Mouse (Mus musculus) small intestine, adult 2 months (tissue): ENCODE results near the gene Nuak1. TPM values are rescaled to one million over a fixed set of nuclear protein-coding genes. Genes with fewer than 3 reads are reported as not detected.

ENCODE experiments used
- H3K27ac ChIP-seq: fragments of 200-500 bp; 2 replicates; pipeline ENCODE4 v1.5.1; 2012; ENCODE audit warnings: low read depth, low read length, control low read depth, inconsistent platforms; ENCODE audit not compliant: insufficient read depth
- H3K27me3 ChIP-seq: fragments of 200-500 bp; 2 replicates; pipeline ENCODE4 v1.6.1; 2012; ENCODE audit warnings: mild to moderate bottlenecking, moderate library complexity, low read length, inconsistent platforms; ENCODE audit not compliant: control insufficient read depth, insufficient read depth
- H3K36me3 ChIP-seq: fragments of 200-500 bp; 2 replicates; pipeline ENCODE4 v1.6.1; 2012; ENCODE audit warnings: mild to moderate bottlenecking, low read length, control low read depth, inconsistent platforms; ENCODE audit not compliant: control insufficient read depth, insufficient read depth
- H3K4me1 ChIP-seq: fragments of 200-500 bp; 2 replicates; pipeline ENCODE4 v1.6.1; 2012; ENCODE audit warnings: low read length, inconsistent platforms, mixed read lengths; ENCODE audit not compliant: control insufficient read depth, insufficient read depth, insufficient read length
- H3K4me3 ChIP-seq: fragments of 200-500 bp; 2 replicates; pipeline ENCODE4 v1.5.1; 2012; ENCODE audit warnings: low read depth, mild to moderate bottlenecking, control low read depth, inconsistent platforms, low read length, moderate library complexity
- CTCF ChIP-seq: fragments of 200-500 bp; IDR thresholded peaks from 2 replicates; pipeline ENCODE4 v1.5.1; 2012; ENCODE audit warnings: low read depth, mild to moderate bottlenecking, control low read depth, inconsistent platforms, low read length, moderate library complexity, mixed read lengths; ENCODE audit not compliant: insufficient replicate concordance, insufficient read length; ENCODE audit errors: extremely low read depth
- POLR2A ChIP-seq: fragments of 200-500 bp; IDR thresholded peaks from 2 replicates; pipeline ENCODE4 v1.6.1; 2012; ENCODE audit warnings: low read depth, mild to moderate bottlenecking, control low read depth, inconsistent platforms, low read length, moderate library complexity
- WGBS: fragments of 180-500 bp; shearing (Covaris S2); methylation state at CpG from one replicate; pipeline ENCODE4 v1.1.7; 2018; 5-methylcytosine and 5-hydroxymethylcytosine counted together
- polyA plus RNA-seq: library from polyadenylated mRNA; depleted of rRNA; stranded (reverse); fragments of >200 nt; gene quantifications from 2 replicates; pipeline ENCODE4 v1.2.3, GENCODE M21; 2012

The Nuak1 gene
- polyA plus RNA-seq, 1 experiment: 2.7 TPM

- H3K27ac ChIP-seq: no peak overlapping the region
- peaks cover under 1% of the 10 kb centered on the region; the same call in 1 of the 2 replicates for H3K4me1 ChIP-seq
- 78% methylated on average over 12 of the region's 12 CpGs for WGBS
- TF ChIP-seq POLR2A (no peak), CTCF (no peak)
- no peaks in the 10 kb centered on the region for H3K27me3 ChIP-seq
- no peaks in the 10 kb centered on the region for H3K36me3 ChIP-seq
- H3K4me3 ChIP-seq: no peak overlapping the region
Measured at GRCm38 (mm10) chr10:84393881-84394280, 46.5 kb downstream of the Nuak1 start.

DNA sequence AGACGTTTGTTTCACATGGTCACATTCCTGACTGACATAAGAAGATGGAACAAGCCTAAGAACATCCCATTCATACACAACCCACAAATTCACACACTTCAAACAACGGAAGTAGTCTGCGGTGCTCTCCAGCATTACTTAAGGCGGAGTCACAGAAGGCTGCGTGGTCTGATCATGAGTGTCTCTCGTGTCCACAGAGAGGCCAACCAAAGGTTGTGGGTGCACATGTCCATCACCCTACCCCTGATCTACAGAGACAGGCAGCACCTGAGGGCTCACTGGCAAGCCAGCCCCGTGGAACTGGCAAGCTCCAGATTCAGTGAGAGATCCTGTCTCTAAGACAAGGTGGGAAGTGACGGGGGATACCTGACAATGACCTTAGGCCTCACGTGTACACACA lies 47.0 kb downstream of the Nuak1 start:
- peaks cover 5% of the 10 kb centered on the region; the same call in 1 of the 2 replicates for H3K4me1 ChIP-seq
- no peaks in the 10 kb centered on the region for H3K36me3 ChIP-seq
- H3K4me3 ChIP-seq: no peak overlapping the region
- H3K27me3 ChIP-seq: no peaks in the 10 kb centered on the region
- 73% methylated on average over 9 of the region's 9 CpGs for WGBS
- no peak overlapping the region for H3K27ac ChIP-seq
- no peak for TF ChIP-seq POLR2A
- no peak for TF ChIP-seq CTCF

GRCm38 (mm10) chr10:84392723-84393081 lies 47.7 kb downstream of the Nuak1 start:
- H3K27ac ChIP-seq: peak overlapping the region; percentile 15; the same call in 1 of the 2 replicates
- no peak overlapping the region for H3K4me3 ChIP-seq
- H3K27me3 ChIP-seq: no peaks in the 10 kb centered on the region
- peaks cover 5% of the 10 kb centered on the region; the same call in 1 of the 2 replicates for H3K4me1 ChIP-seq
- H3K36me3 ChIP-seq: no peaks in the 10 kb centered on the region
- WGBS: 80% methylated on average over 3 of the region's 3 CpGs
- TF ChIP-seq POLR2A (no peak), CTCF (no peak)

DNA sequence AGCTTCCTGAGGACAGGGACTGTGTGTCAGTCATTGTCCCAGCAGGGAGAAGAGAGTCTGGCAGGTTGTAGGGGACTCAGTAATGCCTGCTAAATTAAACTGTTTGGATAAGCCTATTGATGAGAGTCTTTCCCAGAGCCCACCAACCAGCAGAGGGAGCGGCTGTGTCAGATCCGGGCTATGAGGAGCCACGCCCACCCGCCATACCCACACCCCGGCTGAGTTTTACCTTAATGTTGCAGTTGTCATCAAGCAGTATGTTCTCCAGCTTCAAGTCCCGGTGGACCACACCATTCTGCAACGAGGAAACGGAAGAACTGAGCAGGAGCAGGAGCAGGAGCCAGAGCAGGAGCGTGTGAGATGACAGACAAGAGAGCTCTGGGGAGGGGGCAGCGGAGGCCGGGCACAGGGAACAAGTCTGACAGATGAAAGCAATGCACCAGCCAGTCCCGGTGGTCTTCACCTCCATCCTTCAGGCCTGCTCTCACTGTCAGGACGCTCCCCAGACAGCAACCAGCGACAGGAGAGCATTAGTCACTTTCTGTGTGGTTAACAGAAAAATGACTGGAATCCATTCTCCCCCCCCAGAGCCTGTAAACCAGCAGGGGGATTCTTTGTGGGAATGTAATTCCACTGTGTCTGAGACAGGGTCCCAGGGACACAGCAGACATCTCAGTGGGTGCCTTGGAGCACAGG lies 48.2 kb downstream of the Nuak1 start:
- Histone ChIP-seq H3K27ac (no peak overlapping the region), H3K36me3 (no peaks in the 10 kb centered on the region), H3K27me3 (no peaks in the 10 kb centered on the region), H3K4me1 (peaks cover 5% of the 10 kb centered on the region; the same call in 1 of the 2 replicates), H3K4me3 (no peak overlapping the region)
- no peak for TF ChIP-seq CTCF
- no peak for TF ChIP-seq POLR2A
- WGBS: 43% methylated on average over 14 of the region's 14 CpGs

GRCm38 (mm10) chr10:84389707-84390106 lies 50.7 kb downstream of the Nuak1 start:
- Histone ChIP-seq H3K27ac (no peak overlapping the region), H3K4me1 (peaks cover 5% of the 10 kb centered on the region; the same call in 1 of the 2 replicates), H3K27me3 (no peaks in the 10 kb centered on the region), H3K4me3 (no peak overlapping the region), H3K36me3 (no peaks in the 10 kb centered on the region)
- TF ChIP-seq CTCF (no peak), POLR2A (no peak)
- 80% methylated on average over 5 of the region's 5 CpGs for WGBS

GRCm38 (mm10) chr10:84388357-84389141 lies 51.8 kb downstream of the Nuak1 start:
- Histone ChIP-seq H3K4me3 (0 out of 2 replicates have a peak overlapping the region, but pooled peaks have one; percentile 6), H3K27me3 (no peaks in the 10 kb centered on the region), H3K4me1 (peaks cover 5% of the 10 kb centered on the region; the same call in 1 of the 2 replicates), H3K27ac (0 out of 2 replicates have a peak overlapping the region, but pooled peaks have one; percentile 10), H3K36me3 (no peaks in the 10 kb centered on the region)
- TF ChIP-seq POLR2A (no peak), CTCF (no peak)
- WGBS: 57% methylated on average over 22 of the region's 22 CpGs

DNA sequence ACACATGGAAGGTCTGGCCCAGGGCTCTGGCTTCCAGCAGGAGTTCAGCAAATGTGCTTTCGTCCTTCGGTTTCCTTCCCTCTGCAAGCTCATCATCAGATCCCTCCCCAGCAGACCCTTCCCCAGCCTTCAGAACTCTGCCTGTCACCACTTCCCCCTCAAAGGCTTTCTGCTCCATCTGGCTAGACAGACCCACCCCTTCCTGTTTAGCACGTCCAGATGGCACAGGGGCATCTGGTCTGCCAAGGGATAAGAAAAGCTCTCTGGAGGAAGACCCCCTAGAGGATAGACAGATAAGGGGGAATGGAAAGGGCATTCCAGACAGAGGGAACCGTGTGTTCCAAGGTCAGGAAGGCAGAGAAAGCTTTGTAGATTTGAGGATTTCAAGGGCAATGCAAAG lies 53.1 kb downstream of the Nuak1 start:
- H3K4me3 ChIP-seq: no peak overlapping the region
- no peak overlapping the region for H3K27ac ChIP-seq
- no peak for TF ChIP-seq CTCF
- TF ChIP-seq POLR2A: no peak
- H3K36me3 ChIP-seq: no peaks in the 10 kb centered on the region
- WGBS: 62% methylated on average over 4 of the region's 4 CpGs
- peaks cover 5% of the 10 kb centered on the region; the same call in 1 of the 2 replicates for H3K4me1 ChIP-seq
- H3K27me3 ChIP-seq: no peaks in the 10 kb centered on the region
